Mouse (Mus musculus) ovary, postnatal 36 days (tissue): Measurements from ENCODE around the gene Dusp22.

Source experiments
- DNase-seq: peaks from one replicate; pipeline ENCODE4 v3.0.0; 2022; ENCODE audit warnings: low spot score, mixed read lengths

The Dusp22 gene

GRCm38 (mm10) chr13:30673878-30674277, 14.1 kb downstream of the Dusp22 start:
- no peak for DNase-seq

- no peak for DNase-seq
Measured at GRCm38 (mm10) chr13:30678822-30679221, 19.0 kb downstream of the Dusp22 start.

- DNase-seq, result no peak
Measured at GRCm38 (mm10) chr13:30681866-30682265, 22.1 kb downstream of the Dusp22 start.

GRCm38 (mm10) chr13:30682328-30682727, 22.5 kb downstream of the Dusp22 start:
- DNase-seq, result no peak

GRCm38 (mm10) chr13:30684614-30685122, 24.9 kb downstream of the Dusp22 start:
- DNase-seq, result no peak

GRCm38 (mm10) chr13:30685957-30686356, 26.2 kb downstream of the Dusp22 start:
- no peak for DNase-seq

- no peak for DNase-seq
Measured at GRCm38 (mm10) chr13:30688035-30688616, 28.3 kb downstream of the Dusp22 start.

- no peak for DNase-seq
Measured at GRCm38 (mm10) chr13:30689475-30689874, 29.7 kb downstream of the Dusp22 start.

GRCm38 (mm10) chr13:30691441-30692292, 31.9 kb downstream of the Dusp22 start:
- no peak for DNase-seq

- DNase-seq, result no peak
Measured at GRCm38 (mm10) chr13:30692644-30693385, 33.0 kb downstream of the Dusp22 start.

GRCm38 (mm10) chr13:30695232-30695631, 35.4 kb downstream of the Dusp22 start:
- DNase-seq, result no peak

- no peak for DNase-seq
Measured at GRCm38 (mm10) chr13:30695890-30696289, 36.1 kb downstream of the Dusp22 start.

GRCm38 (mm10) chr13:30697880-30698279, 38.1 kb downstream of the Dusp22 start:
- DNase-seq, result no peak

GRCm38 (mm10) chr13:30702695-30703094, 42.9 kb downstream of the Dusp22 start:
- no peak for DNase-seq

- DNase-seq, result no peak
Measured at GRCm38 (mm10) chr13:30704246-30705095, 44.7 kb downstream of the Dusp22 start.

- DNase-seq, result no peak
Measured at GRCm38 (mm10) chr13:30711066-30711465, 51.3 kb downstream of the Dusp22 start.

- DNase-seq, result no peak
Measured at GRCm38 (mm10) chr13:30711711-30712110, 51.9 kb downstream of the Dusp22 start.

GRCm38 (mm10) chr13:30712280-30712679, 52.5 kb downstream of the Dusp22 start:
- no peak for DNase-seq

GRCm38 (mm10) chr13:30713621-30714020, 53.8 kb downstream of the Dusp22 start:
- no peak for DNase-seq

- no peak for DNase-seq
Measured at GRCm38 (mm10) chr13:30714552-30714951, 54.8 kb downstream of the Dusp22 start.

- DNase-seq, result no peak
Measured at GRCm38 (mm10) chr13:30715060-30715459, 55.3 kb downstream of the Dusp22 start.

- no peak for DNase-seq
Measured at GRCm38 (mm10) chr13:30715573-30715972, 55.8 kb downstream of the Dusp22 start.
